Mouse (Mus musculus): ENCODE measurements around the gene Enoph1.

The Enoph1 gene

GRCm38 (mm10) chr5:100039602-100040142 lies at the start of gene Enoph1, which contains the start of gene Hnrnpdl:
Enoph1 (plus strand) TSS chr5:100039985.
Hnrnpdl (minus strand) TSS chr5:100039664.
- DNase-seq = peak; percentile 92

DNA sequence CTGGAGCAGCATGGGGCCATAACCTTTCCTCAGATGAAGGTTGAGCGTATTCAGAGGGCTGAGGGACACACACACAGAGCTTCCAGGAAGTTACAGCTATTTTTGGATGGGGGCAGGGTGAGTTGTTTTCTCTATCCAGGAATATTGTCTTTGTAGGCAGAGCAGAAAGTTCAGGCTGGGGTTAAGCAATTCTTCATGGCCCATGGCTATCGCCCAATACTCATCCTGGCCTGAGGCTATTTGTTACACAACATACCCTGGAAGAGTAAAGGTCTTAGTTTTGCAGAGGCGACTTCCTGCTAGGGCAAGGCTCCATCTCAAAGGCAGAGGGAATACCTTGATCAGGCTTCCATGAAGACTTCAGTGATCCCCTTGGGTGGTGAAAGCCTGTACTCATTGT lies 45.6 kb upstream of the Enoph1 start:
- no peak for DNase-seq

DNA sequence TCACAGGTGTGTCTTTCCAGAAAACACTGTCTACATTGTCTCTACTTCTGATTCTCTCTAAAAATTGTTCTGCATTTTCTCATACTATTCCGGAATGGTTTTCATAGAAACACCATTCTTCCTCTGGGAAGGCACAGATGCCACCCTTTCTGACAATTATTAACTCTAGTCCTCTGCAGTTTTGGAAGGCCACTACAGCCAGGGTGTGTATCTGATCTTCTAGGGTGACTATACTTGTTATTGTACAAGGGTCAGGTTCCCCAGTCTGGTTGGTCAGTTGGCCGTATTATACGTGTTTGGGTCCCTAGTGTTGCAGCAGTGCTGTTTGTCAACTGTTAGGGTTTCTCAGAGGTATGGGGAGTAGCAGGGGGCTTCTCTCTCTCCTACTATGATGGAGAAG lies 45.1 kb upstream of the Enoph1 start:
- DNase-seq = no peak

DNA sequence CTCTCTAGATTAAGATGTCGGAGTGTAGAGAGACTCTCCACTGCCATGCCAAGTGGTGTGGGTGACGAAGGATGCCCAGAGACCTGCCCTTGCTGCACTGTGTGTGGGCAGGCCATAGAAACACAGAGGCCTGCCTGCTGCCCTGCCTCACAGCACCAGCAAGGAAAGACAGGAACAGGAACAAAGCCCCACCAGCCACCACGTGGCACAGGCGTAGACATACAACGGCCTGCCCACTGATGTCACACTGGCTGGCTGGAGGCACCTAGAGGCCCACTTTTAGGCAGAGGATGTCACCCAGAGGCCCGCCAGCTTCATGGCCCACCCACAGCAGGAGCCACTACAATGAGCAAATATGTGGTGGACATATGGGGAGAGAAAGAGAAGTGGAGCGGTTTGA lies 39.7 kb upstream of the Enoph1 start:
- DNase-seq = no peak

- DNase-seq = no peak
Observed at GRCm38 (mm10) chr5:100000500-100000899, 39.3 kb upstream of the Enoph1 start.

DNA sequence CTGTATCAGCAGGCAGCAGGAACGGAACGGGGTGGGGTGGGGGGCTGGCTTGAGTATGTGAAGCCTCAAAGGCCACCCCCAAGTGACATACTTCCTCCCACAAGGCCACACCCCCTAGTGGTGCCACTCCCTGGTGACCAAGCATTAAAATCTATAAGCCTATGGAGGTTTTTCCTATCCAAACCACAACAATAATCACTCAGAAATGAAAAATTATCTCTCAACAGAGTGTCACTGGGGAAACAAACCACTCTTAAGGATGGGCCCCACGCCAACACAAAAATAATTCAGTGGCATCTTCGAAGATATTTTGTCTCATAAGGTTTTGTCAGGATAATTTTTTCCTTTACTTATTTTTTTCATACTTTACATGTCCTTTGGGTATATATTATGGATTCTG lies 35.9 kb upstream of the Enoph1 start:
- DNase-seq = no peak

- no peak for DNase-seq
Observed at GRCm38 (mm10) chr5:100005431-100005830, 34.4 kb upstream of the Enoph1 start.

DNA sequence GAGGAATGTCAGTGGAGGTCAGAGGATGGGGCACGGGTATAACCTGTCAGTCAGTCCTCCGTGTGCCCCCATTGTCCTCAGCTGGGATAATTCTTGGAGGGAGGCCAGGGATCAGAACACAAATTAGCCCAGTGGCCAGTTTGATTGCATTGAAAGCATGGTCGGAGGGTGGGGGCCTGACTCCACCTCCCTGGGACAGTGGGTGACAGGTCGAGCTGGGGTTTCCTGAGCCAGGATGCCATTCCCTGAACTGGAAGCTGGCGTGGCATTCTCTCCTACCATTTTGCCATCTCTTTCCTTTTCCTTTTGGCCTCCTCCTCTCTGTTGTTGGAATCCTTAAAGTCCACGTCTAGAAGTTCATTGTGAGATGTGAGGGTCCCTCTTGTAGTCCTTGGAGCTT lies 33.9 kb upstream of the Enoph1 start:
- no peak for DNase-seq

GRCm38 (mm10) chr5:100006324-100007039 lies 33.3 kb upstream of the Enoph1 start:
- no peak for DNase-seq

- no peak for DNase-seq
Observed at GRCm38 (mm10) chr5:100007040-100007375, 32.8 kb upstream of the Enoph1 start.

GRCm38 (mm10) chr5:100008485-100008884 lies 31.3 kb upstream of the Enoph1 start:
- no peak for DNase-seq

GRCm38 (mm10) chr5:100012599-100012998 lies 27.2 kb upstream of the Enoph1 start:
- no peak for DNase-seq

GRCm38 (mm10) chr5:100020089-100020488 lies 19.7 kb upstream of the Enoph1 start:
- no peak for DNase-seq

DNA sequence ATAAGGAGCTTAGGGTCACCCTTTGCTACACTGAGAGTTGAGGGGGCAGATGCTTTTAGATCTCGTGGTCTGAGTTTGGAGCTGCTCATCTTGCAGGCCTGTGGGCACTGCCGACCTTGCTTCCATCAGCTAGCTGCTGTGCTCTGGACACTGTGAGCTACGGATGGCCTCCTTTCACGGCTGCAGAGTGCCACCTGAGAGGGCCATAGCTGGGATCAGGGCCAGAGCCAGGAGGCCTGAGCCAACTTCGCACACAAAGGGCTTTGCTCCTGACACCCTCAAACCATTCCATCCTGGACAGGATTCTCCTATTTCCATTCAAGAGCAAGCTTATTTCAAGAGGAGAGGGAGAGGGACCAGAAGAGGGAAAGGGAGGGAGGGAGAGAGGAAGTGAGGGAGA lies 15.4 kb upstream of the Enoph1 start:
- DNase-seq = peak; percentile 40 to 56

DNA sequence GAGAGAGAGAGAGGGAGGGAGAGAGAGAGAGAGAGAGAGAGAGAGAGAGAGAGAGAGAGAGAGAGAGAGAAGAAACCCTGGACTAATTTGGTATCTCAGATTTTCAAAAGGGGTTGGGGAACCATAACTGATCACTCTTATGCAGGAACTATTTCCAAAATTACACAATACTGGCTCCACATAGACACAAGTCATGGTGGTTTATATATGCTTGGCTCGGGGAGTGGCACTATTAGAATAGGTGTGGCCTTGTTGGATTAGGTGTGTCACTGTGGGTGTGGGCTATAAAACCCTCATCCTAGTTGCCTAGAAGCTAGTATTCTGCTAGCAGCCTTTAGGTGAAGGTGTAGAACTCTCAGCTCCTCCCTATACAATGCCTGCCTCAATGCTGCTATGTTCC lies 14.9 kb upstream of the Enoph1 start:
- DNase-seq = no peak

GRCm38 (mm10) chr5:100030069-100030468 lies 9.7 kb upstream of the Enoph1 start:
- no peak for DNase-seq

- no peak for DNase-seq
Observed at GRCm38 (mm10) chr5:100032107-100032506, 7.7 kb upstream of the Enoph1 start.

- DNase-seq = no peak
Observed at GRCm38 (mm10) chr5:100032646-100033045, 7.1 kb upstream of the Enoph1 start.

GRCm38 (mm10) chr5:100035950-100036349 lies 3.8 kb upstream of the Enoph1 start:
- DNase-seq = no peak

- DNase-seq = no peak
Observed at GRCm38 (mm10) chr5:100036681-100037080, 3.1 kb upstream of the Enoph1 start.

DNA sequence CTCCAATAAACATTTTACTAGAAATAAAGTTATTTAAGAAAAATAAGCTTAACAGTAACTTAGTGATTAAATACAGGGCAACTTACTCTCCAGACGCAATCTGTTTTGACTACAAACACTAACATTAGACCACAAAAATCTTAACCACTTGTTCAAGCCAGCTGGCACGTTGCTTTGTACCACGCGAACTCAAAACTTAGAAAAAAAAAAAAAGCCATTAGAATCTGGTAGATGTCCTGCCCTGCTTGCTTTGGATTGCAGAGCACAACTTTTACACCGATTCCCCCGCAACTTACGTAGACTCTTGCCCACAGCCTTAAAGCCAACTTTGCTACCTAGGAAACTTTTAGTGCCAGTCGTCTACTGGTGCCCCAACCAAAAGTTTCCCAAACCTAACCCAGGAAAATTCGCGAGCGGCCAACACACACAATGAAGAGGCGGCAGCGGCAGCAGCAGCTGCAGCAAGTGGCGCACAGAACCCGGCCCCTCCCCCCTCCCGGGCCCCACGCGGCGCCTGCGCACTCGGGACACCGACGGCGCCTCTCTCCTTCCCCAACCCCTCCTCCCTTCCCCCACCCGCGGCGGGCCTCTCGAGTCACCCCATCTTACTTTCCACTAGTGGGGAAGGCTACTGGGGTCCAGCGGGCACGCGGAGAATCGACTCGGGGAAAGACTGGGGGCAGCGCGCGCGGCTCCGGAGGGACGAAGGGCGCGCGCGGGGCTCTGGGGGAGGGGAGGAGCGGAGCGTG lies 1.6 kb upstream of the Enoph1 start:
- DNase-seq = peak; percentile 82 to 91

DNA sequence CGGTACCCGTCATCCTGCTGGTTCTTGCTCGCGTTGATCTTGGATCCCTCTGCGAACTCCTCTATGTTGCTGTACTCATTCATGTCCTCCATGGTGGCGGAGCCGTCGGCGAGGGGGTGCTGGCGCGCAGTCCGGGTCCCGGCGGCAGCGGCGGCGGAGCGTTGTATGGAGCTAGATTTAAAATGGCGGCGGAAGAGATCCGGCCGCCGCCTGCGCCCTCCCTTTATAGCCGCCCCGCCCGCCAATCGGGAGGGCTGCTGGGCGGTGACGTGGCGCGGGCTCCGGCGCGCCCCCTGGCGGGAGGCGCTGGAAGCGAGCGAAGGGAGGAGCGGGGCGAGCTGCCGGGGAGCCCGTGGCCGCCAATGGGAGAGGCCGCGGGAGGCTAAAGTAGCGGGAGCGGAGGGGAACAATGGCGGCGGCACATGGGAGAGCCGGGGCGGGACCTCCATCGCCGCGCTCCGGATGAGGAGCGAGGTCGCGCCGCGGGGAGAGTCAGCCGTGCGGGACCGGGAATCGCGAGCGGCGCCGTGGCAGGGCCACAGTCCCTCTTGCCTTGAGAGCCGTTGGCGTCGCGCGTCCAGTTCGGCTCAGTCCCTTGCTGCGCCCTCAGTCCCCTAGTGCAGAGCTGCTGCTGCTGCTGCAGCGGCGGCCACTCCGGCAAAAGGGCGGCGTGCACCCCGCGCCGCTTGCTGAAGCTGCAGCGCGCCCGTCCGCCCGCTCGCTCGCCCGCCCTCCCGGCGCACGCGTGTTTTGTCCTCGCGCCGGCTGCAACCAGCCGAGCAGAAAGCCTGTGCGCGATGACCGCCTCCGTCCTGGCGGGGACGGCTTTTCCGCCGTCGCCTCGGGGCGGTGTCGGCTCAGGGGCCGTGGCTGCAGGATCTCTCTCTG lies 827 bp upstream of the Enoph1 start:
- DNase-seq = peak; percentile 95 to 98

- DNase-seq = peak; percentile 33 to 39
Observed at GRCm38 (mm10) chr5:100040281-100040784, 548 bp downstream of the Enoph1 start.

All from cerebellum, postnatal 36 days (tissue).